Mouse (Mus musculus) stomach, embryonic 15.5 days (tissue): ENCODE results near the gene Myl4. TPM values are rescaled to one million over a fixed set of nuclear protein-coding genes. Genes with fewer than 3 reads are reported as not detected.

Experiments used
- ATAC-seq: fragments of 200-750 bp; cut with Nextera tagmentation; 2 replicates; pipeline ENCODE4 v1.8.0; 2017; ENCODE audit warnings: low read depth, moderate number of reproducible peaks, moderate TSS enrichment; ENCODE audit not compliant: insufficient read depth, low FRiP score
- H3K27ac ChIP-seq: fragments of 300-500 bp; sonication (generic); 2 replicates; pipeline ENCODE4 v1.5.1; 2015; ENCODE audit warnings: mild to moderate bottlenecking, inconsistent platforms
- H3K27me3 ChIP-seq: fragments of 300-500 bp; sonication (generic); replicated peaks from 2 replicates; pipeline ENCODE4 v1.6.1; 2015; ENCODE audit warnings: inconsistent platforms
- H3K36me3 ChIP-seq: fragments of 300-500 bp; sonication (generic); 2 replicates; pipeline ENCODE4 v1.6.1; 2015; ENCODE audit warnings: inconsistent platforms
- H3K4me1 ChIP-seq: fragments of 300-500 bp; sonication (generic); 2 replicates; pipeline ENCODE4 v1.6.1; 2015; ENCODE audit warnings: inconsistent platforms
- H3K4me2 ChIP-seq: fragments of 300-500 bp; sonication (generic); 2 replicates; pipeline ENCODE4 v1.6.1; 2015; ENCODE audit warnings: mild to moderate bottlenecking, inconsistent platforms
- H3K4me3 ChIP-seq: fragments of 300-500 bp; sonication (generic); replicated peaks from 2 replicates; pipeline ENCODE4 v1.5.1; 2015; ENCODE audit warnings: inconsistent platforms
- H3K9ac ChIP-seq: fragments of 300-500 bp; sonication (generic); 2 replicates; pipeline ENCODE4 v1.6.1; 2015; ENCODE audit warnings: inconsistent platforms
- H3K9me3 ChIP-seq: fragments of 300-500 bp; sonication (generic); 2 replicates; pipeline ENCODE4 v1.6.1; 2016; ENCODE audit warnings: inconsistent platforms
- WGBS: fragments of 180-500 bp; shearing (Covaris S2); methylation state at CpG from one replicate; pipeline ENCODE4 v1.1.7; 2015; 5-methylcytosine and 5-hydroxymethylcytosine counted together
- polyA plus RNA-seq: library from polyadenylated mRNA; unstranded; fragments of >200 nt; fragmentation: Nextera tagmentation; extraction: Ambion mirVana; gene quantifications from 2 replicates; pipeline ENCODE4 v1.2.1, GENCODE M21; 2015

Gene Myl4
- polyA plus RNA-seq, 1 experiment from 2014 or later = 7.8 TPM

DNA sequence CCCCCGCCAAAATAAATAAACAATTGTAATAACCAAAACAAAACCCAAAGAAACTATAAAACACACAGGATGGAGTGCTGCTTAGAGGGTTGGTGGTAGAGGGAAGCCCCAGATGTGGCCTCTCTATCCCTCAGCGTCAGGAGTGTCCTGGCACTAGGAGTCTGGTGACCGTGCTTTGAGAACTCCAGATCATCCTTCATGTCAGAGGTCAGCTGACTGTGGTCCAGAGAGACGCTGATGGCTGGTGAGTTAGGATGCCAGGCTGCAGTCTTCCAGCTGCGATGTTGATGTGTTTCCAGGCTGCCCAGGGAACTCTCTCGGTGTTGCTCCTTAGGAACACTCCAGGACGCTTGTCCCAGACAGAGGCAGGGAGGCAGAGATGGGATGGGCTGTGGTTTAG is 21.6 kb downstream of the Myl4 start:
- H3K27me3 ChIP-seq = no peaks in the 10 kb centered on the region
- H3K27ac ChIP-seq = no peak overlapping the region
- H3K4me3 ChIP-seq = no peak overlapping the region
- 45% methylated on average over 7 of the region's 7 CpGs for WGBS
- H3K4me1 ChIP-seq = no peaks in the 10 kb centered on the region
- no peak overlapping the region for H3K9ac ChIP-seq
- no peak overlapping the region for H3K4me2 ChIP-seq
- H3K36me3 ChIP-seq = no peaks in the 10 kb centered on the region
- ATAC-seq = no peak
- H3K9me3 ChIP-seq = no peaks in the 10 kb centered on the region

DNA sequence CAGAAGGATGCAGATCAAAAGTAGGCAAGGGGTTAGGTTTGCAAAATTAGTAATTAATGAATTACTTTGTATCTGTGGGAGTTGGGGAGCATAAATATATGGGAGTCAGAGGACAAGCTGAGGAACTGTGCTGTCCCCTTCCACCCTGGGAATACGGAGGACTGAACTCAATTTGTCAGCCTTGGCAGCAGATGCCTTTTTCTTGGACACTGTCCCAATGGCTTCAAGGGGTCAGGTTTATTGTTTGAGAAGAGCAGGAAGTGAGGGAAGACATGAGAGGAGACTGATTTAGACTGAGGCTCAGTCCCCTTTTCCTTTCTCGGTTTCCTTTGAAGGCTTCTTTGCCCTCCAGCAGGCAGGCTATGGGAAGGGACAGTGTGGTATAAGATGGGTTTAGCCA is 22.1 kb downstream of the Myl4 start:
- Histone ChIP-seq H3K27me3 (no peaks in the 10 kb centered on the region), H3K4me1 (no peaks in the 10 kb centered on the region), H3K36me3 (no peaks in the 10 kb centered on the region)

DNA sequence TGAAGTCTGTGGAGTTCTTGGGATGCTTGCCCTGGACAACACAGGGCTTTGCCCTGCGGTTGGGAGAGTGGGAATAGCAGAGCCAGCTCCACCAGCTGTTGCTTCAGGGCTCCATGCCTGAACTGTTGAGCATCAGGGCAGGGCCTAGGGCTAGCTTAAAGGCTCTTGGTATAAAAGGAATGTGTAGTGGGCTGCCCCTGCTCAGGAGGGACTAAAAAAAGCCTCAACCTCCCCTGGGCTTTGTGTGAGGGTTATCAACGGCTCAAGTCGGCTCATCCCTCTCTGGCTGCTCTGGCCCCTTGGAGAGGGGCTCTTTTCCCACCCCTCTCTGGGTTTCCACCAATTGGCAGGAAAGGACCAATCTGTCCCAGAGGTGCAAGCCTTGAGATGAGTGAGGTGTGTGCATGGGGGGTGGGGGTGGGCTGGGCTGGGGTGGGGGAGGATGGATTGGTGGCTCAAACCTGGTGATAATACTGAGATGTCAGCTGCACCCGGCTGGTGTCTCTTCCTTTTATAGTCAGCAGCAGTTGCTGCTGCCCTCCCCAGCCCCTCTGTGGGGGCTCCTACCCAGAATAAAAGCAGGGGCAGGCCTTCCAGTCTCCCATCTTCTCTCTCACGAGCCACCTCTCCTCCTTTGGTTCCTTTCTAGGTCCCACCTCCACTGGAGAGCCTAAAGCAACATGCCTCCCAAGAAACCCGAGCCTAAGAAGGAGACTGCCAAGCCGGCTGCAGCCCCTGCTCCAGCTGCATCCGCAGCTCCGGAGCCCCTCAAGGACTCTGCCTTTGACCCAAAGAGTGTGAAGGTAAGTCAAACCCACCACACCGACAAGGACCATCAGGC is 26.5 kb downstream of the Myl4 start:
- WGBS = 49% methylated on average over 10 of the region's 10 CpGs
- H3K9ac ChIP-seq = no peak overlapping the region
- no peak for ATAC-seq
- no peaks in the 10 kb centered on the region for H3K36me3 ChIP-seq
- H3K4me3 ChIP-seq = no peak overlapping the region
- no peak overlapping the region for H3K4me2 ChIP-seq
- no peak overlapping the region for H3K27ac ChIP-seq
- H3K27me3 ChIP-seq = no peaks in the 10 kb centered on the region
- peaks cover 3% of the 10 kb centered on the region; the same call in 1 of the 2 replicates for H3K4me1 ChIP-seq
- H3K9me3 ChIP-seq = no peaks in the 10 kb centered on the region

More for the DNA sequence above, 22.1 kb downstream of the Myl4 start:
- Histone ChIP-seq H3K4me2 (no peak overlapping the region), H3K9ac (no peak overlapping the region), H3K27ac (no peak overlapping the region), H3K4me3 (no peak overlapping the region), H3K9me3 (no peaks in the 10 kb centered on the region)
- ATAC-seq = no peak
- WGBS = 45% methylated on average over 2 of the region's 2 CpGs

GRCm38 (mm10) chr11:104578074-104578473 is 27.6 kb downstream of the Myl4 start:
- Histone ChIP-seq H3K4me3 (no peak overlapping the region), H3K4me1 (peaks cover 3% of the 10 kb centered on the region; the same call in 1 of the 2 replicates), H3K9me3 (no peaks in the 10 kb centered on the region), H3K27ac (no peak overlapping the region), H3K27me3 (no peaks in the 10 kb centered on the region), H3K9ac (no peak overlapping the region), H3K4me2 (no peak overlapping the region), H3K36me3 (no peaks in the 10 kb centered on the region)
- 36% methylated on average over 5 of the region's 5 CpGs for WGBS
- no peak for ATAC-seq

GRCm38 (mm10) chr11:104579084-104579483 is 28.6 kb downstream of the Myl4 start:
- Histone ChIP-seq H3K4me1 (peaks cover 3% of the 10 kb centered on the region; the same call in 1 of the 2 replicates), H3K9ac (no peak overlapping the region), H3K9me3 (no peaks in the 10 kb centered on the region), H3K4me2 (no peak overlapping the region), H3K27me3 (no peaks in the 10 kb centered on the region), H3K27ac (no peak overlapping the region), H3K36me3 (no peaks in the 10 kb centered on the region), H3K4me3 (no peak overlapping the region)
- WGBS = 81% methylated on average over 9 of the region's 9 CpGs
- no peak for ATAC-seq

DNA sequence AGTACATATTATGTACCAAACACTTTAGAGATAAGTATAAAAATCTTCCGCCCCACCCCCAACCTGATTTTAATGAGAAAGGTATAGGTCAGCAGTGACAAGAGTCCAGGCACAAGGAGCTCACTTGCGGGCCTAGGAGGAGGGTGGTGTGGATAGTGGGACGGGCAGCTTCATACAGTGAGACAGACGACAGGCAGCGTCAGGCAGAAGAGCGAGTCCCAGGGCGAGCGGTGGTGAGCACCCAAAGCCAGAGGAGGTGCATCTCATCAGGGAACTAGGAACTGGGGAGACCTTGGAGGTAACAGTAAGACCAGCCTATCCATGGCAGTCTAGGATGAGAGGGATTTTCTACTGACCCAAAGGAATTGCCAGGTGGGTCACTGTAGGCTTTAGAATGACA is 29.1 kb downstream of the Myl4 start:
- H3K4me1 ChIP-seq = peaks cover 3% of the 10 kb centered on the region; the same call in 1 of the 2 replicates
- WGBS = 95% methylated on average over 8 of the region's 8 CpGs
- no peak overlapping the region for H3K9ac ChIP-seq
- no peaks in the 10 kb centered on the region for H3K9me3 ChIP-seq
- no peak overlapping the region for H3K27ac ChIP-seq
- no peak overlapping the region for H3K4me2 ChIP-seq
- no peak for ATAC-seq
- no peaks in the 10 kb centered on the region for H3K27me3 ChIP-seq
- no peaks in the 10 kb centered on the region for H3K36me3 ChIP-seq
- H3K4me3 ChIP-seq = no peak overlapping the region

GRCm38 (mm10) chr11:104580091-104580490 is 29.6 kb downstream of the Myl4 start:
- 65% methylated on average over 6 of the region's 6 CpGs for WGBS
- no peak overlapping the region for H3K27ac ChIP-seq
- no peak overlapping the region for H3K4me2 ChIP-seq
- no peak overlapping the region for H3K4me3 ChIP-seq
- no peaks in the 10 kb centered on the region for H3K9me3 ChIP-seq
- ATAC-seq = no peak; the same call in 1 of the 2 replicates
- peaks cover 3% of the 10 kb centered on the region; the same call in 1 of the 2 replicates for H3K4me1 ChIP-seq
- H3K36me3 ChIP-seq = no peaks in the 10 kb centered on the region
- no peaks in the 10 kb centered on the region for H3K27me3 ChIP-seq
- H3K9ac ChIP-seq = no peak overlapping the region

DNA sequence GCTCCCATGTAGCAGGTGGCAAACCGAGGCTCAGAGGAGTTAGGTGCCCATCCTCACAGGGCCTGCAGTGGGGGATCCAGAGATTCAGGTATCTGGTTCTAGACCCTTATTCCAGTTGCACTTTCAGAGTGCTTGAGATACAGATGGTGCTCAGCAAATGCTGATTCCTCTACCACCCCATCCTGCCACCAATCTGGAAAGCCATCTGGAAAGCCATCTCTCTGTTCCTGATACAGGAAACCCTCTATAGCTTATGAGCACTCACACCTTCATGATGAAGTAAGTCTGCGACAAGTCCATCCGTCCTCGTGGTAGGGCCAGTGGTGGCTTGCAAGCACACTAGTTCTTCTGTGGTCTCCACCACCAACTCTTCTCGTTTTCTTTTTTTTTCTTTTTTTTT is 30.1 kb downstream of the Myl4 start:
- Histone ChIP-seq H3K9ac (no peak overlapping the region), H3K27ac (no peak overlapping the region), H3K36me3 (no peaks in the 10 kb centered on the region), H3K9me3 (no peaks in the 10 kb centered on the region), H3K27me3 (no peaks in the 10 kb centered on the region), H3K4me2 (no peak overlapping the region), H3K4me3 (no peak overlapping the region), H3K4me1 (peaks cover 3% of the 10 kb centered on the region; the same call in 1 of the 2 replicates)
- no peak for ATAC-seq
- 79% methylated on average over 5 of the region's 5 CpGs for WGBS

- WGBS = 35% methylated on average over 18 of the region's 18 CpGs
- peak overlapping the region; percentile 37; the same call in 1 of the 2 replicates for H3K4me2 ChIP-seq
- H3K9ac ChIP-seq = no peak overlapping the region; the same call in 1 of the 2 replicates
- ATAC-seq = no peak
- H3K9me3 ChIP-seq = no peaks in the 10 kb centered on the region
- H3K27me3 ChIP-seq = no peaks in the 10 kb centered on the region
- H3K27ac ChIP-seq = peak overlapping the region; percentile 18; the same call in 1 of the 2 replicates
- no peaks in the 10 kb centered on the region for H3K36me3 ChIP-seq
- H3K4me3 ChIP-seq = no peak overlapping the region; the same call in 1 of the 2 replicates
- H3K4me1 ChIP-seq = peaks cover 3% of the 10 kb centered on the region; the same call in 1 of the 2 replicates
These were observed 31.2 kb downstream of the Myl4 start for GRCm38 (mm10) chr11:104581446-104582307.

GRCm38 (mm10) chr11:104582308-104582606 is 31.8 kb downstream of the Myl4 start:
- ATAC-seq = no peak
- H3K27me3 ChIP-seq = no peaks in the 10 kb centered on the region
- H3K4me3 ChIP-seq = no peak overlapping the region
- no peak overlapping the region for H3K4me2 ChIP-seq
- WGBS = 82% methylated on average over 2 of the region's 2 CpGs
- H3K27ac ChIP-seq = no peak overlapping the region
- H3K36me3 ChIP-seq = no peaks in the 10 kb centered on the region
- H3K9ac ChIP-seq = no peak overlapping the region
- no peaks in the 10 kb centered on the region for H3K9me3 ChIP-seq
- H3K4me1 ChIP-seq = peaks cover 3% of the 10 kb centered on the region; the same call in 1 of the 2 replicates

GRCm38 (mm10) chr11:104582630-104583364 is 32.3 kb downstream of the Myl4 start:
- Histone ChIP-seq H3K27ac (no peak overlapping the region), H3K27me3 (no peaks in the 10 kb centered on the region), H3K4me3 (no peak overlapping the region), H3K9ac (no peak overlapping the region), H3K4me1 (peaks cover 3% of the 10 kb centered on the region; the same call in 1 of the 2 replicates), H3K4me2 (no peak overlapping the region), H3K36me3 (no peaks in the 10 kb centered on the region), H3K9me3 (no peaks in the 10 kb centered on the region)
- WGBS = 61% methylated on average over 13 of the region's 13 CpGs
- no peak for ATAC-seq
